Mouse (Mus musculus) spleen, adult 12 weeks (tissue): ENCODE data around the gene Gm21985.
"Not testable (repeated sequence)": the region's sequence is repeated elsewhere in the genome, so short reads cannot be mapped to it uniquely, and the experiment has no call there.

Source experiments
- DNase-seq: peaks from one replicate; pipeline ENCODE4 v3.0.0; 2022; ENCODE audit warnings: low spot score

Gm21985 gene

DNA sequence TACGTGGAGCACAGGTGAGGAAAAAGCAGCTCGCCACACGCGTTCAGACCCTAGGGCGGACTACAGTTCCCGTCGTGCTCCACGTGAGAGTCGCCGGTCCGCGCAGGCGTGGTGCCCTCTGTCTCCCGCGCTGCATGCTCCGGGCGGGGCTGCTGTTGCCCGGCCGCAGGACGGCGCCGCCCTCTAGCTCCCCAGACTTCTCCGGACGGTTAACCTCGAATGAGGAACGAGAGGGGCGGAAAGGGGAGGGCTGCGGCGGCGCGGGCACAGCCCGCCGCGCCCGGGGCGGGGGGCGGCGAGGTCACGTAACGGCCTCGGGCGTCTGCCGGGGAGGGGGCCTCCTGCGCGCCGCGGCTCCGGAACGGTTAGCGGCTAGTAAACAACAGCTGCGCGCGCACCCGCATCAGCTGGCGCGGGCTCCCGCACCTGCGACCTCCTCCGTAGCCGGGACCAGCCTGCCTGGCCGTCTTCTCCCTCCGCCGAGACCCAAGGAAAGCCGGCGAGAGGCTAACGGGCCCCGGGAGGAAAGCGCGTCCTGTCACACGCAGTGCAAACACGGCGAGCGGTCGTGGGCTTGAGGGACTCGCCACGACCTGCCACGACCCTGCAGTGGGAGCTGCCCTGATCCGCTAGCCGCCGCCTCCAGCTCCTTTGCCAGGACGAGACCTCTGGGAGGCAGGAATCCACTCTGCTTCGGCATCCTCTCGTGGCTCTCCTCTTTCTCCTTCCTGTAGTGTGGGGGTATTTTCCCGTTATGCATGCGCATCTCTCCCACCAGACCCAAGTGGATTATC, 469 bp upstream of the Gm21985 start, which contains the start of gene Slc12a6:
Gene Slc12a6 (plus strand): TSS at position 378 of the 794 bp plus-strand sequence.
- peak; percentile 92 for DNase-seq

DNA sequence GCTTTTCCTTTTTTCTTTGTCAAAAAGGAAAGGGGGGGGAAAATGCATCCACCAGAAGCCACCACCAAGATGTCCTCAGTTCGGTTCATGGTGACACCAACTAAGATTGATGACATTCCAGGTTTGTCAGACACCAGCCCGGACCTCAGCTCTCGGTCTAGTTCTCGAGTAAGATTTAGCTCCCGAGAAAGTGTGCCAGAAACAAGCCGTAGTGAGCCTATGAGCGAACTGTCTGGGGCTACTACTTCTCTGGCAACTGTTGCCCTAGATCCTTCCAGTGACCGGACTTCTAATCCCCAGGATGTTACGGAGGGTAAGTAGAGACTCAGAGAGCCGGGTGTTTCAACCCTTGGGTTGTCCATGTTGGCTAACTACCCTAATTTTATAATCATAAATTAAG, 666 bp downstream of the Gm21985 start:
- peak; percentile 22 for DNase-seq

DNA sequence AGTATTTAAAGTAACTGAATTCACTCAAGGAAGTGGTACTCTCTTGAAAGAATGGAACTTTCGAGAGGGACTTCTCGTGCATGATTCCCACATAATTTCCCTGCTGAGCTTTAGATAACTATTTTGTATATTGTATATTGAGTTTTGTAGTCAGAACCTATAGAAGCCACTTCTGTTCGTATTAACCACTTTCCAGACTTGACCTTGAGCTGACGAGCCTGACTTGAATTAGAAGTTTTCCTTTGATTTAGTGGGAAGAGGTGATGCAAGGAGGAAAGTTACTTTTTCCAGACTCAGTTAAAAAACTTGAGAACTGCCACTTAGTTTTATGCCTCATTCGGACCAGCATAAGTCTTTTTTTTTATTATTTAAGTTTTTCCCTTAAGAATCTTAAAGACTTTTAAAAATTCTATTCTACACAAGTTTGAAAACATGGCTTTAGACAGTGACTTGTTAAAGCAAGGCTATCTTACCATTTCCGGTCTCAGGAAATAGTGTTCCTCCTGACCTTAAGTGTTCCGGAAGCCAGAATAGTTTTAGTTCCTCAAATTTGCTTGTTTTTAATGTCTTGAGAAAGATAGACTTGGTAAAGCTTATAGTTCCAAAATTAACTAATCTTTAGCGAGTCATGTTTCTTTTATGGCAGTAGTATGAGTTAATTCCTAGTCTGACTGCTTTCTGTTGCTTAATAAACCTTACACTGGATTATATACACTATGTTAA, 1.6 kb downstream of the Gm21985 start:
- no peak for DNase-seq

DNA sequence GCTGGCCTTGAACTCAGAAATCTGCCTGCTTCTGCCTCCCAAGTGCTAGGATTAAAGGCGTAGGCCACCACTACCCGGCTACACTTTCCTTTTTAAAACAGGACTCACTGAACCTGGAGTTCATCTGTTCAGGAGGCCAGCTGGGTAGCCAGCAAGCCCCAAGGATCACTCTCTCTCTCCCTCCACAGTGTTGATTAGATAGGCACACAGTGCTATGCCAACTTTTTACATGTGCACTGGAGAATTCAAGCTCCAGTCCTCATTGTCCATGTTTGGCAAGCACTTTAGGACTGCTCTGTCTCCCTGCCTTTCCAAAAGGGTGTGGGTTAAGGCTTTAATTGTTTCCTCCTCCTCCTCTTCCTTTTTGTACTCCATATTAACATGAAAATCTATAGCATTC, 3.9 kb downstream of the Gm21985 start:
- no peak for DNase-seq

DNA sequence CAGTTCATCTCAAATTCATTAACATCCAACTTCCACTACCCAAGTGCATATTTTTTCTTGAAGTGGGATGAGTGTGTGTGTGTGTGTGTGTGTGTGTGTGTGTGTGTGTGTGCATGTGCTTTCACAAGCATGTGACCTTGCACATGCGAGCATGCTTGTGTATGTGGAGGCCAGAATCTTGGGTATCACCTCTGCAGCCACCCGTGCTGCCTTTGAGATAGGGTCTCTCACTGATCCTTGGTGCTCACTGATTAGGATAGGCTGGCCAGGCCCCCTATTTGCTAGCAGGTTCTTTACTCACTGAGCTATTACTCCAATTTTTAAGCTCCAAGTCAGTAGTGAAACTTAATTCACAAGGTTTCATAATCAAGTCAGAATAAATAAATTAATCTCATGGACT, 6.8 kb downstream of the Gm21985 start:
- DNase-seq, result no peak

DNA sequence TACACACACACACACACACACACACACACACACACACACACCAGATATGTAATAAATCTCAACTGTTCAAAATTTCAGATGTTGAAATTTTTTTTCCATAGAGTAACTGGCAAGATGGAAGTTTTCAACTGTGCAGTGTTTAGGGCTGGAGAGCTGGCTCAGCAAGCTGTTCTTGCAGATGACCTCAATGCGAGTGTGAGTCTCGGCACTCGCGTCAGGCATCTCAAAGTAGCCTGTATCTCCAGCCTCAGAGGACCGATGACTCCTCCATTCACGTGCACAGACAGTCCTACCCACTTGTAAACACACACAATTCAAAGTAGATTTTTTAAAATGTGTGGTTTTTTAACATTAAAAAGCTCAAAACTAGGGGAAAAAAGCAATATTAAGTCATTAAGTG, 7.4 kb downstream of the Gm21985 start:
- no peak for DNase-seq

DNA sequence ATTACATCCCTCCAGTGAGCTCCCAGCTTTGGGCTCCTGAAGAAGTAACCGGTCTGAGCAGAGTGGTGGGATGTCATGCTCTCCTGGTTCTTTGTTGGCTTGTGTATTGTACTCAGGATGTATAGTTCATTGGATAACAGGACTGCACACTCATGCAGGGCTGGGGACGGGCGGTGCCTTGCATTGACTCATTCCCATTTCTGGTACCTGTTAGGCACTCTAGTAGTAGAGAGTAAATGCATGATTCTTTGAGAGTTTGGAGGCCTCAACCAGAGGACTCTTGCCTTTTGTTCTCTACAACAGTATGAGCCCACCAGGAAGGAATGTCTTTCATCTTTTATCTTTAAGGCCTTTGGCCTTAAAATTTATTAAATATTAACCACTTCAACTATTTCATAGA, 10.8 kb downstream of the Gm21985 start:
- no peak for DNase-seq

DNA sequence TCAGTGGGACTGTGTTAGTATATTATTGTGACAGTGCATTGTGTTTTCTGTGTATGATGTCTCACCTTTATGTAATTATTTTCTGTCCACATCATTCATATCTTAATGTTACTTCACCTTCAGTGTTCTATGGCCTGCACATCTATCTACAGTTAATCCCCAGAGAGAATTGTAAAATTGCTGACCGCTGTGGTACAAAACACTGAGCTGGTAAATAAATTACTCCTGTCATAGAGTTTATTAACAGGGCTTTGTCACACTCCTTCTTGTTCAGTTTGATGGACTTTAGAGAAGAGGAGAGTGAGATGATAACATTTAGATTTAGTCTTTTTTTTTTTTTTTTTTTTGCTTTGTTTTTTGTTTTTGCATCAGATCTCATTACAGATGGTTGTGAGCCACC, 16.7 kb downstream of the Gm21985 start:
- DNase-seq, result no peak

DNA sequence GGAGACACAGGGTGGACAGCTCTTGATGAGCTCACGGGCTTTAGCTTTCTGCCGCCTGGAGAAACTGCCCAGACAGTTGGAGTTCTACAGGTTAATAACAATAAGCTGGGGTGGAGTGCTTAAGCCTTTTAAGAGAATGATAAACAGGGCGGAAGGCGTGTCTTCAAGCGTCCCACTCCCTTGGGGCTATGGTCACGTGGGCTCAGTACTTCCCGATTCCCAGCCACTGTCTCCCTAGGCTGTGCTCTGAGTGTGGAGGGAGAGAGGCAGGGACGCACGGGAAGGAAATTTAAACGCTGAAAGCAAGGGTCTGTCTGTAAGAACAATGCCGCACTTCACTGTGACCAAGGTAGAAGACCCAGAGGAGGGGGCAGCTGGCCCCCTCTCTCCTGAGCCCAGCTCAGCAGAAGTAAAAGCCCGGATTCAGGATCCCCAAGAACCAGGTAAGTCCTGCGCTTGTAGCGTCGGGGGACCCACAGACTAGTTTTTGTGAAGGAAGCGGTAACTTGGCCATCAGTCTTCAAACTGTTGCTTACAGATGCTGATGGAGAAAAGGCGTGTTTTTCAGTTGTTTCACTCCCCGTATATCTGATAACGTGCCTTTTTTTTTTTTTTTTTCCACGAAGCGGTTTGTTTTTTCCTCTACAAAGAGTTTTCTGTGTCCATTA, 18.4 kb downstream of the Gm21985 start:
- DNase-seq, result no peak

DNA sequence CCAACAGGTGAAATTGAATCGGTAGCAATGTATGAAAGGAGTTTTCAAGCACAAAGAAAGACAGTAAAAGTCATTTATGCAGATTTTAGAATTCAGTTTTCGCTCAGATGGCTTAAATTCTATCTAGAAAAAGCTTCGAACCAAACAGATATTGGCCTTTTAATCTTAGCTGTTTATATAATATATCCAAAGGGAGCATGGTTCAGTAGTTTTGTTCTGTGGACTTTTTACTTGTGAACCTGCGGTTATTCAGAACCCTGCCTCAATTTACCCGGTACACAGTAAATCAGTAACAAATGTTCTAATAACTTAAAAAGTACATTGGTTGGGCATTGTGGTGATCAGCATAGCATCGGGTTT, 18.9 kb downstream of the Gm21985 start:
- no peak for DNase-seq

DNA sequence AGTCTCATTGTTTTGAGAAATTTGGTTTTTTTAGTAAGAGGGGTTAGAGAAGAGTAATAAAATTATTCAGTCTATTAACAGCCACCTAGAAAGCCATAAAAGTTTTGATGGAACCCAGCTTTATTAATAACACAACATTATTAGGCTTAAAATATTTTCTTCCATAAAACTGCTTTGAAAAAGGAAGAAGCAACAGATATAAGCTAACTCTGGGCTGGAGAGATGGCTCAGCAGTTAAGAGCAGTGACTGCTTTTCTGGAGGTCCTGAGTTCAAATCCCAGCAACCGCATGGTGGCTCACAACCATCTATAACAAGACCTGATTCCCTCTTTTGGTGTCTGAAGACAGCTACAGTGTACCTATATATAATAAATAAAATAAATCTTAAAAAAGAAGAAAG, 19.9 kb downstream of the Gm21985 start:
- not testable (repeated sequence) for DNase-seq

DNA sequence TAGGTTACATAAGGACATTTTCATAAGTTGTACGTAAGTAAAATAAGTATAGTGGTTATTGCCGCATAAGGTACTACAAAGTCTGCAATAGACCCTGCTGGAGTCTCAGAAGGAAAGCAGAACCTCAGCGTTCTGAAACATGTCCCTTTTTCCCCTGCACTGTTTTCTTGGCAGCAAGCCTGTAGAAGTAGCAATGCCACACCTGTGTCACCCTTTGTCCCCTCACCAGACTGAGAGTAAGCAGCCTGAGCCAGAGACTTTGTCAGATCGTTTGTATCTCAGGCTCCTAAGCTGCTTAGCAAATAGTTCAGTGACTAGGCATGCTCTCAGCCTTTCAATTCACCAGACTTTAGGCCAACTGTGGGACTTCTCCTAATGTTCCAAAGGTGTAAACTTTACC, 20.9 kb downstream of the Gm21985 start:
- DNase-seq, result no peak

DNA sequence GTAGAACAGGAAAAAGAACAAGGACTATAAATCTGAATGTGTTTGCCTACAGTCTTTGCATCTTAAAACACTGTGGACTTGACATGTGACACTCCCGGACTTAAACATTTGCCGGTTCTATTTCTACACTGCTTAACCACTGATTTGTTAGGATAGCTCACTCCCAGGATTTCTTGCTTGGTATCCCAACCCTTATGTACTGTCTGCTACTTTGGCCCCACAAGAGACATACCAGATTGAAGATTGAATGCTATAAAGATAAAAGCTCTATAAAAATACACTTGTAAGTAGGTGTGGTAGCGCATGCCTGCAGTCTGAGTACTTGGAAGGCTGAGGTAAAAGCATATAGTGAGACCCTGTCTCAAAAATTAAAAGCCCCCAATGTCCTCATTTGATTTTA, 23.4 kb downstream of the Gm21985 start:
- DNase-seq, result no peak

DNA sequence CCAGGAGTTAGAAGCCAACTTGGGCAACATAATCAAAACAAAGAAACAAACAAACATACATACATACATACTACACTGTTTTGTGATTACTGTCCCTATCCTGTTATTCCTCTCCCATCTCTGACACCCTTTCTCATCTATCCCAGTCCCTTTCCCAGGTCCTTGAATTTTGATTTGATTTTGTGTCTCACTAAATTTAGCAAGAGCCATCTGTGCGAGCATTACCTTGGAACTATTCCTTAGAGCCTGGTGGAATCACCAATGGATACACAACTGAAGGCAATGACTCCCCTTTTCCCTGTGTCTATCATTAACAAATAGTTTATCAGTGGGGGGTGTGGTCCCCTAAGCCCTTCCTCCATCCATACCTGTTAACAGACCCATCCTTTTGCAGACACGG, 26.7 kb downstream of the Gm21985 start:
- DNase-seq, result no peak

DNA sequence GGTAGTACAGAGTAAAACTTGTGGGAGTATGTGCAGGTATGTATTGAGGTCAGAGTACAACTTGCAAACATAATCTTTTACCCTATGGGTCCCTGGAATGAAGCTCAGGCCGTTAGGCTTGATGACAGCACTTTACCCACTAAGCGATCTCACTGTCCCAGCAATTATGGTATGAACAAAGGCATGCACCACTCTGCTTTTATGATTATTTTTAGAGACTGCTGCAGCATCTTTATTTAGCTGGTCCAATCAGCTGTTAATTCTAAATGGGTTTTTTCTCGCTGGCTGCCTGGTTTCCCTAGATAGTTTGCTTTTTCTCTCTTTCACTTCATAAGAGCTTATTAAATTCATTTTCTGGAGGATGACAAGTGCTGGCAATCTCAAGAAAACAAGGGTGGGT, 30.1 kb downstream of the Gm21985 start:
- DNase-seq, result no peak

DNA sequence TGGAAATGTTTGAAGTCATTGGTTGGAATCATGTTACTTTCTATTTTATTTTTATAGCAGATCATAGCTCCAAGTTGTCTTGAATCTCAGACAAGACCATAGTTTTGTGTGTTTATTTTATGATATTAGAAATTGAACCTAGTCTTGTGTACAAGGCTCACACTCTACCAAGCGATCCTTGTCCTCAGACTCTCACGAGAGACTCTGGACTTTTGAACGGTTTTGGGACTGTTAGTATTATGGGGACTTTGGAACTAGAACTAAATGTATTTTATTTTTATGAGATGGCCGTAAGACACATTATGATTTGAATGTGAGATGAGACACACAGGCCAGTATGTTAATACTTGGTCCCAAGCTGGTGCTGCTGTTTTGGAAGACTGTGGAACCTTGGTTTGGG, 32.1 kb downstream of the Gm21985 start:
- no peak for DNase-seq

DNA sequence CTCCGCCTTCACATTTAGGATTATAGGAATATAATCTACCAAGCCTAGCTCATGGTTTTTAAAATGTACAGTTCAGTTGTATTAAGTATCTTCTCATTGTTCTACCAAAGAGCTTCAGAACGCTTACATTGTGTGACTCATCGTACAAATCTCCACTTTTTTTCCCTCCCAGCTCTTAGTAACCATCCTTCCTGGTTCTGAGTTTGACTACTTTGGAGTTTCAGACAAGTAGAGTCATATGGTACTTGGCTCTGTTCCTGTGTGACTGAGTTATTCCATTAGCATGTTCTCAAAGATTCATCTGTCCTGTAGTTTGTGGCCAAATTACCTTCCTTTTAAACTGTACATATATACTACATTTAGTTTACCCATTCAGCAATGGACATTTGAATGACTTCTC, 42.6 kb downstream of the Gm21985 start:
- no peak for DNase-seq

DNA sequence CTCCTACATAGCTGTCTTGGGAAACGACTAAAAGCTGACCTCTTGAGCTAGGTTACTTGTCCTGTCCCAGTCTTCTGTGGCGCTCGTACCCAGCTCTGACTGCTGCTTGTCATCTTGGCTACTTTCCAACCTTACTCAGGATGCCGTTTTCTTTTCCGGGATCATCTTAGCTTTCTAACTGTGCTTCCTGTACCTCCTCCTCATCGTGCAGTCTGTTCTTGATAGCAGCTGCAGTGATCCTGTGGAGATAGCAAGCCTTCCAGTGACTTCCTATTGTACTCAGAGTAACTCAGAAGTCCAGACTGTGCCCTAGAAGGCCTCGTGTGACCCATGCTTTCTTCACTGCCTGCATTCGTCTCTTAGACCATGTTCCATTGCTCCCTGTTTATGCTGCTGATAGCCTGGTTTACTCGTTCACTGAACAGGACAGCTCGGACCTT, 43.1 kb downstream of the Gm21985 start:
- no peak for DNase-seq

DNA sequence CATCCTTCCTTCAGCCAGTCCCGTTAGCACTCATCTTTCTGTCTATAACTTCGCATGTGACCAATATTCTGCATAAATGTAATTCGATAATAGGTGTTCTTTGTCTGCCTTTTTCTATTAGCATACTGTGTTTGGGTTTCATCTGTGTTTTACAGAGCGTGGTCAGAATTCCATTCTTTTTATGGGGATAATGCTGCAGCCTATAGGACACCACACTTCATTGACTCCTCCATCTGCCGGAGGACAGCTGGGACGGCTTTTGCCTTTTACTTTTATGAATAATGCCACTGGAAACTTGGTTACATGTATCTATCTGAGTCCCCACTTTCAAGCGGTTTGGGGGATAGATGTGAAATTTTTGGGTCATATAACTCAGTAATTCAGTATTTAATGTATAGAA, 49.5 kb downstream of the Gm21985 start:
- no peak for DNase-seq

DNA sequence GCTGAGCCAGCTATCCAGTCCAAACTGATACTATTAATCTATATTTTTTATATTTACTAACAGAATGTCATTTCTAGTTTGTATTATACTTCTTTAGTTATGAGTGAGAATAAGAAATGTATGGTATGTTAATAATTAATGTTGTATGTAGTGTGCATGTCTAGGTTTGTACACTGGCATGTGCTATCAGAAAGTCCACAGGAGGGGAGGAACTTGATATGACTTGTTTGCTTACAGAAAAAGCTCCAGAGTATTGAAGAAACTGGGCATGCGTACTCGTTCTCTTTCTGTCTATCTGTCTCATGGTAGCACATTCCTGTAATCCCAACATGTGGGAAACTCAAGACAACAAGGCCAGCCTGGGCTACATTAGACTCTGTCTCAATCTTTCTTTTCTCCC, 52.1 kb downstream of the Gm21985 start:
- no peak for DNase-seq

DNA sequence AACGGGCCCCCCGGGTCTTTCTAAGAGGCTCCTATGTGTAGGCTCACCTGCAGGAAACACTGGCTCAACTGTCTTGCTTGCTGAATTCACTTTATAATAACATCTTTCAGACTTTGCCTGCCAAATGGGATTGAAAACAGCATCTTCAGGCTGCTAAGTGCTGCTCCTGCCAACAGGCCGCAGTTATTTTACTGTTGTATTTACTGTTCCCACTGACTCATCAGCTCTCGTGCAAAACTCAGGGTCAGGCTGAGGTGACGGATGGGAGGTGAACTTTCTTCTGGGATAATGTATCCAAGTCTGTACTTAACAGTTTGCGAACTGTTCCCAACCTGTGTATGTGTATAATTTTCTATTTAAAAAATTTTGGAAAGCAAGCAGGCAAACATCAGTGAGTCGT, 52.8 kb downstream of the Gm21985 start:
- DNase-seq, result no peak

DNA sequence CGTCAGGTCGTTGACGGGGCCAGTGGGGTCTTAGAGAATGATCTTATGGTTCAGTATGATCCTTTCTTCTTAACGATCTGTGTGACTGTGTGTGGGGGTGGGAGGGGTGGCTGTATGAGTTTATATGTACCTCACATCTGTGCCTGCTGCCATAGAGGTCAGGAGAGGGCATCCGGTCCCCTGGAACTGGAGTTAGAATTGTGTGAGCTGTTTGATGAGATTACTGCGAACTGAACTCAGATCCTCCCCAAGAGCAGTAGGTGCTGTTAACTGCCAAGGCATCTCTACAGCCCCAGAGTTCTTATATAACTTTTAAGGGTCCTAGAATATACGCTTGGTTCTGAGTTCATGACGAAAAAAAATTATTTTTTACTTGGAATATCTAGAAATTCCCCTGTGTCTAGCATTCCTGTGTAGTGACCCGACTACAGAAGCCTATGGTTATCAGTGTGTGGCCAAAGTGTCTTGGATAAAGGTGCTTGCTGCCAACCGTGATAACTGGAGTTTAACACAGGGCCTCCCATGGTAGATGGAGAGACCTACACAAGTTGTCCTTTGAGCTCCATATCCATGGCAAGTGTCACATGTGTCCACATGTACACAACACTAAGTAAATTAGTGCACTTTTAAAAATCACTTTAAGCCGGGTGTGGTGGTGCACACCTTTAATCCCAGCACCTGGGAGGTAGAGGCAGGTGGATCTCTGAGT, 62.1 kb downstream of the Gm21985 start:
- peak; percentile 6 for DNase-seq
